Mouse (Mus musculus): ENCODE results near the gene Hace1. TPM values are rescaled to one million over a fixed set of nuclear protein-coding genes. Genes with fewer than 3 reads are reported as not detected.

Gene Hace1
- 1 to 10 TPM in 1 of 2 experiments, under 1 TPM in 1; 0.91 to 3.6 TPM for polyA plus RNA-seq (2012; fragmentation: generic; extraction: Trizol)

DNA sequence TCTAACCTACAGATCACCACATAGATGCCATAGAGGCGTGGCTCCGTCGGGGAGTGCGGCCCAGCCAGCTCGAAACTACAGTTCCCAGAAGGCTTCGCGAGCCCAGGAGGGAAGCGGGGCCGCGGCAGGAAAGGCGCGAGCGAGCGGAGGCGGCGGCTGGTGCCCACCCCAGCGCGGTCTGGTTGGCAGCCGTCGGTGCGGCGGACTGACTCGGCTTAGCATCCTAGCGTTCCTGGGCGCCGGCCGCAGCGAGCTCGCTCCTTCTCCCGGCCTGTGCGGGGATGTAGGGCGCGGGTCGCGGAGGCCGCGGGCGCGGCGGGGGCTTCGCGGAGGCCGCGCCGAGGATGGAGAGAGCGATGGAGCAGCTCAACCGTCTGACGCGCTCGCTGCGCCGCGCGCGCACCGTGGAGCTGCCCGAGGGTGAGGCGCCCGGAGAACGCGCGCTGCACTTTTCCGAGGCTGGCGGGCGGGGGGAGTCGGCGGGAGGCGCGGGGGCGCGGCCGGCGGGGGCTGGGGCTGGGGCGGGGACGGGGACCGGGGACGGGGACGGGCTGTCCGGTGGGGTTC, at the start of gene Hace1:
Hace1 (plus strand) TSS at position 99 of the 567 bp plus-strand sequence.

Other genes with a start within 250 kb of the Hace1 start
- gene Bves, start 242.1 kb upstream of the Hace1 start, polyA plus RNA-seq (2012; fragmentation: generic; extraction: Trizol) = under 1 TPM in 1 of 2 experiments, not detected in 1; 0.01 TPM
- gene Lin28b, start 91.4 kb upstream of the Hace1 start, polyA plus RNA-seq (2012; fragmentation: generic; extraction: Trizol) = not detected